Mouse (Mus musculus) erythroid progenitor cell, adult 5-6 weeks (primary cell): ENCODE results near the gene Ube2f. TPM values are rescaled to one million over a fixed set of nuclear protein-coding genes. Genes with fewer than 3 reads are reported as not detected.

Experiments
- ATAC-seq: replicated peaks from 2 replicates; pipeline ENCODE4 v1.8.0; 2016; ENCODE audit warnings: moderate number of reproducible peaks, mild to moderate bottlenecking, moderate TSS enrichment, inconsistent platforms; ENCODE audit not compliant: poor library complexity, low FRiP score, severe bottlenecking
- total RNA-seq, 2 experiments: library from RNA; stranded (forward) in 1 of 2; stranded (reverse) in 1 of 2; fragments of 150-400 nt in 1 of 2; fragments of 186-747, 209-891 nt in 1 of 2; gene quantifications; 2 replicates each; pipeline versions ENCODE4 v1.2.3 to v1.2.4; 2015 to 2017; ENCODE audit warnings: low replicate concordance in 2 of 2

Gene Ube2f
- total RNA-seq, 2 experiments from 2014 or later = 11.9 to 60.8 TPM

DNA sequence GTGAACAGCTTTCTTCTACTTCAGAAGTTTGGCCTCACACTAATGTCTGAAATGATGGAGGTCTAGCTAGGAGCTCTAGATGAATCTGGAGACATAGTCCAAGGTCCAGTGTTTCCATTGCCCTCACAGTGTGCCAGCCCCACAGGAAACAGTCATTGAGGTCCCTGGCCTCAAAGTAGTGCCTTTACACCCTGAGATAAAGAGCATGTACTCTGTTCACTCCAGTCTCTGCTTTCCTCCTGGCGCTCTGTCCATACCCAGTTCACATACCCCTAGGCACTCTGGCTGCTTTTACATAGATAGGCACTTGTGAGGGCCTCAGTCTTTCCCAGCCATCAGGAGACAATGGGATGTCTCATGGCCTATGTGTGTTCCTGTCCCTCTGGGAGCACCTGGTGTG lies 39.3 kb downstream of the Ube2f start:
- ATAC-seq = no peak

DNA sequence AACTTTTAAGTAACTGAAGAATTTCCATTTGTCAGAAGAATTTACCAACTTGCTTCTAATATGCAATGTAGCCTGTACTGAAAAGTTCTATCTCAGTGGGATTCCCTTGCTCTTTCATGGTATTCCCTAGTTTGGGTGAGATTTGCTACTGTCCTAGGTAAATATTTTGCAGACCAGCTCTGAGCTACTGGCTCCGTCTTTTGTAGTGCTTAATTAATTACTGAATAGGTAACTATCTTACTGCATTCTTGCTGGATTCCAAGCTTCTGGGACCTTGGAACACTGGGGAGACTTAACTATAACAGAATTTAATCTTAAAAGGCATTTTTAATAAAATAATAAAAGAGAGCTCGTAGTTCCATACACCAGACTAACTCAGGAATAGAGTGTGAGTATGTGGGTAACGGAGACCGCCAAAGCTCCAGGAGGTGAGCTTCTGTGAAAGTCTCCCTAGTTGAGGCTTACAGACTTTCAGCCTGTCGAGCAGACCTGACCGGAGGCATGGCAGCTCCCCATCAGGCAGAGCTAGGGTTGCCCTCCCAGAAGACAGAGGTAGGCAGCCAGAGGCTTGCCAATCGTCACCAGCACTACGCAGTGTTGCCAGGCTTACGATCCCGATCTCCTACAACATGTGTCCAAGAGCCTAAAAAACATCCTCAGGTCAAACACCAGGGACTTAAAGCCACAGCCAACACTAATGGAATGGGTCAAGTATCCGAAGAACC lies 42.2 kb downstream of the Ube2f start:
- no peak for ATAC-seq

DNA sequence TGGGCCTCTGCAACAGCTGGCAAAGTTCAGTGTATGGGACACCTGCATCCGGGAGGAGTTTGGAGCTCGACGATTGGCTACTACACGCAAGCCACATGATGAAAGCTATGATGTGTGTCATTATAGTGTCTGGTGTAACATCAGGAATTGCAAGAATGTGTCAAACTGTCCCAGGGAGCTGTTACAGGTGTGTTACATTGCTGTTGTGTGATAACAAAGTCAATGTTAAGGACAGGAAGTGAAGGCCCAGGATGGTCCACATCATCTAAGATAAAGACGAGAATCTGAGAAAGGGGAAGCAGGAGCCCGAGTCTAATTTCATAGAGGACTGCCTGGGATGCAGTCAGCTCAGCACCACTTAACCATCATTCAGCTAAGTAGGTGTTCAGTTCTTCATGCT lies 45.4 kb downstream of the Ube2f start:
- ATAC-seq = no peak

DNA sequence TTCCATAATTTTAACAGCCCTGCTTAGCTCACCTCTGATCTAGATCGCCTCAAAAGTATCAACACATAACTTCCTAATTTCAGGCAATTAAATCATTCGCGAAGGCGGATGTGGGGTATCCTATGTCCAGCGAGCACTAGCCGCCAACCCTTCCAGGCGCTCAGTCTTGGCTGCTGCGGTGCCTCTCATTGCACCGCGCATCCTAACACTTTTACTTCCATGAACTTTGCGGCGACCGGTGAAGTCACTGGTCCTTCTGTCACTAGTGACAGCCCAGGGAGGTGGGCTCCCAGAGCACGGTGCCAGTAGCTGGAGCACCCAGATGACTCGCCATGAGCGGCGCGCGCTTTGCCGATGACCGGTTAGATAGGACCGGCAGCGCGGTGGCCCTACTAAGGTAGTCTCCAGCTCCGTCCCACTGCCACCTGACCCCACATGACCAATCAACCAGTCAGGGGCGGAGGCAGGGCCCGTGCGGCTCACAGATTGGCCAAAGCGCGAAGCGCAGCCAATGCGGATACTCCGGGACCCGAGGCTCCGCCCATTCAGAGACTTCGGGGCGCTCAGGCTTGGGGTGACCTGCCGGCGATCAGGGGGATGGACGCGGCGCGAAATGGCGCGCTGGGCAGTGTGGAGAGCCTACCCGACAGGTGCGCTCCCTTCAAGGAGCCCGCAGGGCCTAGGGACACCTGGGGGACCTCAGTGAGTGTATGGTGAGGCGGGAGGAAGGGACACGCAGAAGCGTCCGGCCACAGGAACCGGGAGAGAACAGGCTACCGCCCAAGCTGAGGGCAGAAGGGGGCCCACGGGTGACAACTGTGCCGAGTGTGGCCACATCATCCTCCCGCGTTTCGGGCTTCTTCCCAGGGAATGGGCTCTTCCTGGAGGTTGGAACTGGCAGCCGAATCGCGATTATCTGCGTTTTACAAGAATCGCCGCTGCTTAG lies 48.0 kb downstream of the Ube2f start, which contains the start of gene Scly:
Scly (plus strand) TSS at position 540 of the 946 bp plus-strand sequence.
- peak; percentile 96 for ATAC-seq

DNA sequence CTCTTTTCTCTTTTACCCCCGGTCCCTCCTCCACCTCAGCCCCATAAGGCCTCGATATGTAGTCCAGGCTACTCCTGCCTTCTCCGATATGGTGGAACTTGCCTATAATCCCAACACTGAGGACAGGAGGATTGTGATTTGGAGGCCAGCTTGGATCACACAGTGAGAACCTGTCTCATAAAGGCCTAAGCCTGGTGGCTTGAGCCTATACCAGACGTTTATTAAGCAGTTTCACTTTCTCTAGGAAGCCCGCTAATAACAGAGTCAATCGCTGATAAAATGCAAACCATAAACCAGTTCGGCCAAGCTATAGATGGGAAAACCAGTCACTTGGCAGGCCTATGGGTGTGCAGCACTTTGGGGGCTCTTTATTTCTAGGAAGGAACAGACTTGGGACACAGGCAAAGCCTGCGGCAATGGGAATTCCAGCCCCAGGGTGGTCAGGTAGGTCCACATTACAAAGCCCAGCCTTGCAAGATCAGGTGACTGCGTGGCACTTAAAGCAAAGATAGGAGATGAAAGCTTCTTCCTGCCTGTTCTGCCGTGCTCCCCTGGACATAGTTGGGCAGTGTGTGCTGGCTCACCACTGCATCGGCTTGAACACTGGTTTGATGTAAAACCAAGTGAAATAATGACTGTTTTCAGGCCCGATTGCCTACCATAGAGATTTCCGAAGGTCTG lies 49.1 kb downstream of the Ube2f start:
- ATAC-seq = no peak

DNA sequence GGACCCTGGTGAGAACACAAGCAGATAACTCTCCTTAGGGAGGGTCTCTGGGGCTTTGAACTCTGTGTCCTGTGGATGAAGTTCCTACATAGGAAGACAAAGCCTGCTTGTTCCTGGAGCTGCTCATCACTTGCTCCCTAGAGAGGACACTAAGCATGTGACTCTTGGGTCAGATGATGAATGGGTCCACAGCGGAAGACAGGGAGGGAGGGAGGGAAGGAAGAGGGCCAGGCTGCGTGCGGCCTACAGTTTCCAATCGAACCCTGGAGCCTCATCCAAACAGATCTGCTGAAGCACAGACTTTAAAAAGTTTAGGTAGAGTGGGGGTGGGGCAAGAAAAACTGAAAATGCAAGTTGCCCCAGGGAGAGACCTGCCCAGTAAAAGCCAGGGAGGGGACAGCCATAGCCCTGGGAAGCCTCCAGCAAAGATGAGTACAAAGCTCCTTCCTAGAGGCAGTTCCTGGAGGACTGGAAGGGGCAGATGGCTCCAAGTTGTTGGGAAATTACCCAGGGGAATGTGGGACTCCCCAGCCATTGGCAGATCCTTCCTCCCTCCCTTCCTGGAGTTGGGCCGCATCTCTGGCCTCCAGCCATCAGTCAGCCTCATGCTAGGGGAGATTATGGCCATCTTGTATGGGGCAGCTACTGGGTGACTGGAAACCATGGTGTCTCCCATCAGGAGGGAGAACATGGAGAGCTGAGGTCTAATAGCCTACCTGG lies 49.8 kb downstream of the Ube2f start:
- peak; percentile 35 for ATAC-seq

DNA sequence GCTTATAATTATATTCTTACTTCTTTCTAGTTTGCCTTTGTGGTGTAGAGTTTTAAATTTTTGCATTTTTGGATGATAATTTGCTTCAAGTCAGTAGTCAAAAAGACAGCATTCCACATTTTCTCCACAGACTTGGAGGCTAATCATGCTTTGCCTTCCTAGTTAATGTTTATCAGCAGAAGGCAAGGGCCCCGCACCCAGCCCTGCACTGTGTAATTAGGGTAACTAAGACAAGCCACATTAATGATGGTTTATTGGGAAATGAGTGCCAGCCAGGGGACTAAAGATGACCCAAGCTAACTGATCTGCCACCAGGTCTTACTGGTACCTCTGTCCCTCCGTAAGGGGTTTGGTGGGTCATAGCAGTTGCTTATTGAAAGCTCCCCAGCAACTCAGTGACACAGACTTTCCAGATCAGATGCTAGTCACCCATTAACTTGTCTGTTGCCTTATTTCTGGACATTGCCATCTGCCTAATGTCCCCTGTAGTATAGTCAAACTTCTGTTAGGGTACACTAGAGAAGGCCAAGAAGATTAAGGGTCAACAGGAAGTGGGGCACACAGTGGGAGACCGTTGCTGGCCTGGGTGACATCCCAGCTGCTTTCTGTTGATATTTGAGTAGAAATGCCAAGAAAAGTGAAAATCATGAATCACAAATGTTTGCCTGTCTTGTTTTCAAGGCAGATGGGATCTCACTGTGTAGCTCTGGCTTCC lies 51.3 kb downstream of the Ube2f start:
- ATAC-seq = no peak

DNA sequence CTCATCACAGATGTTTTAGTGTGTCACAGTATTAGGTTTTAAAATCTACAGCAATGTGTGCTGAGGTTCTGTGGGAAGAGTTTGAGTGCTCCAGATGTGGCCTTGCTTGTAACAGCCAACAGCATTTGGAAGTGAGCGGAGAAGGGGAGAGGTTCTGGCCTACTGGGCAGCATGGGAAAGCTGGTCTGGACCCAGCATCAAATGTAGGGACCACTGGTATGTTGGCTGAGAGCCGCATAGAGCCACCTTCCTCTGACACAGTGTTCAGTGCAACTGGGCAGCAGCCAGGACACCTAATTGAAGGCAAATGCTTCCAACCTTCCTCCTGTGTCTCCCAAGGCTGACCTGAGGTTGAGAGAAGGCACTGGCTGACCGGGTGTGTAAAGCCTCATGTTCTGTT lies 51.9 kb downstream of the Ube2f start:
- ATAC-seq = no peak

DNA sequence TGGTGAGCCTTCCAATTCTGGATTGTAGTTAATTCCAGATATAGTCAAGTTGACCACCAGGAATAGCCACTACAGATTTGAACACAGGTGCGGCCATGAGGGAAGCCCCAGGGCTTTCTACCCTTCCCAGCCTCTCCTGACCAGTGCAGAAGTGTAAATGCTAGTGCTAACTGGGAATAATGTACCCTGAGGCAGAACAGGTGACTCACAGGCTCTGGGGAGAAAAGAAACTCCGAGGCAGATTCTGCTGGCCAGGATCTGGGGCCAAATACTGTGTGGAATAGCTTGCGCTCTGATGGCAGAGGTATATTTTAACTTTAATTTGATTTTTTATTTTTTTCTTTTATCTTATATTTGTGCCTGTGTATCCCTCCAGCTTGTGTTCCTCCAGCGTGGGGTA lies 54.5 kb downstream of the Ube2f start:
- no peak for ATAC-seq

DNA sequence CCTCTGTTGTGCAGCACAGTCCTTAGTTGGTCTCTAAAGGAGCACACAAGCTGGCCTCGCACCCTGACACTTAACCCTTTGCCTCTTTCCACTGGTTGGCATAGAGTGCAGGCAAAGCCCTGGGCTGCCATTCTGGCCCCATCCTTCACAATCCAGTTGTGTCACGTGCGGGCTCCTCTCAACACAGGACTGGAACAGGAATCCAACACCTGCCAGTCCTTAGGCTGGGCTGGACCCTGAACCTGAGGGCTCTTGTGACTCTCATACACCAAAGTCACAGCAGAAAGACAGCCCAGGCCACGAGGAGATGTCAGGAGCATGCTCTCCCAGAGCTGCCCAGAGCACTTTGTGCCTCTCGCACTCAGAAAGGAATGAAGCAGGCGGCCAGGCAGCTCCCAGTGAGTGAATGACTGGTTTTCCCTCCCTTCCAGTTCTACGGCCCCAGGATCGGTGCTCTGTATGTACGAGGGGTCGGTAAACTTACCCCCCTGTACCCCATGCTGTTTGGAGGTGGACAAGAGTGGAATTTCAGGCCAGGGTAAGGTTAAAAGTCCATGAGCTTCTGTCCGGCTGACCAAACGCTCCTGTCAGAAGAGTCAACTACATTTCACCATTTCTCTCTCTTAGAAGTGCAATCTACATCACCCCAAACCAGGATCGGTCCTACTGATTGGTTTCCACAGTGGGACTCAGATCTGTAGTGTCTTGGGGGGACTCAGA lies 59.4 kb downstream of the Ube2f start:
- ATAC-seq = no peak

DNA sequence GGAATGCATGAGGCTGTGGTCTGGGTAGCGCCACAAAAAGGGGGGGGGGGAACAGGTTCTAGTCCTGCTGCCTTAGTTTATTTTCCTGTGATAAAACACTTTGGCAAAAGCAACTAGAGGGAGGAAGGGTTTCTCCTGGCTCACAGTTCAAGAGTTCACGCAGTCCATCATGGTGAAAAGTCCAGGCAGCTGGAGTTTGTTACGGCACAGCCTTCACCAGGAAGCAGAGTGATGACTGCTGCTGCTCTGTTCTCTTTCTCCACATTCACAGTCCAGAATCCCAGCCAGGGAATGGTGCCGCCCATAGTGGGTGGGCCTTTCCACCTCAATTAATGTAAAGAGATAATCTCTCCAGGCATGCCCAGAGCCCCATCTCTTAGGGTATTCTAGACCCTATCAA lies 62.2 kb downstream of the Ube2f start:
- ATAC-seq = no peak

DNA sequence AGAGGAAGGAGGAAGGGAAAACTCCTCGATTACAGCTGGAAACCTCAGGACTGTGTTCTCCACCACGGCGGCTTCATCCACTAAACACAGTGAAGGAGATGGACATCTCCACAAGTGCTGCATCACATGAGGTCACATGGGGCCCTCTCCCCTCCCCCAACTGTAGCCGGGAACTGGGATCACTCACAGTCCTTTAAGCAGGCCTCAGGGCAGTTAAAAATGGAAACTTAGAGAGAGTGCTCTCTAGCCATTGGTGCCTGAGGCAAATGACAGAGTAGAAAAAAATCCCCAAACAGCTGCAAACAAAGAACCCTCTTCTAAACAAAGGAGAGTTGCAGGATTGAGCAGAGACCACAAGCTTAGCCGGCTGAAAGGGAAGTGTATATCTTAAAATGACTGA lies 63.1 kb downstream of the Ube2f start:
- ATAC-seq = no peak

DNA sequence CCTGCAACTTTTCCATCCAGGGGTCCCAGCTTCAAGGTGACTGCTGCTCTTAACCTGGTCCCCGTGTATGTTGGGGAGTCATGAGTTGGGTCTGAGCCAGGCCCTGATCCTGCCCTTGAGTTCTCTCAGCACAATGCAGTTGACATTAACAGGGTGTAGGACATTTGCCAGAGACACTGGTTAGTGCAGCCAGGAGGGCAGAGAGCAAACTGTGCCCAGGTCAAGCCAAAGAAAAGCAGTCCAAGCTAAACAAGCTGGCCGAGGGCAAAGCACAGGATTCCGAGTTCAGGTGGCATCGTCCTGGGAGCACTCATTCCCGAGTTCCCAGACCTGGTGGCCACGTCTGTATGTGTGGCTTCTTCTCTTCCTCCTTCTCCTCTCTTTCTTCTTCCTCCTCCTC lies 67.6 kb downstream of the Ube2f start:
- ATAC-seq = no peak

DNA sequence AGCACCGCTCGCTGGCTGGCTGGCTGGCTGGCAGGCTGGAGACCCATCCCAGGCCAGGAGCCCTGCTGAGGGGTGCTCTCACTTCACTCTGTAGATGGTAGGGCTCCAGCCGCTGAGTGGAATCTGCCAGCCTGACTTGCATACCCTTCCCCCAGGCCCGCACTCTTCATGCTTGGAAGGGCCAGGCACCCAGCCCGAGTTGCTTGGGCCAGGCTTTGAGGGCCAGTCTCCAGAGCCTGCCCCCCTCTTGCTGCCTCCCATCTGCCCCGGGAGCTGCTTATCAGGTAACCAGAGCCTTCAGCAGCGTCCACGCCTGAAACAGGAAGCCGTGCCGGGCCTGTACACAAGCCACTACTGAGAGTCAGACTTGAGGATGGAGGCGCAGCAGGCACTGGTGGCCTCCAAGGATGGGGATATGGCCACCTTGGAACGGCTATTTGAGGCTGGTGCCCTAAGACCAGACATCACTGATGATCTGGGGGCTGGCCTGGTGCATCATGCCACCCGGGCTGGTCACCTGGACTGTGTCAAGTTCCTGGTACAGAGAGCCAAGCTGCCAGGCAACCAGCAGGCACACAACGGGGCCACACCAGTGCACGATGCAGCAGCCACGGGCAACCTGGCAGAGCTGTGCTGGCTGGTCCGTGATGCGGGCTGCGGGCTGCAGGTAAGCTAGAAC lies 71.8 kb downstream of the Ube2f start, which contains the start of gene Espnl:
Espnl (plus strand) TSS at position 316 of the 679 bp plus-strand sequence.
- ATAC-seq = 0 out of 2 replicates have a peak, but pooled peaks have one; percentile 6

DNA sequence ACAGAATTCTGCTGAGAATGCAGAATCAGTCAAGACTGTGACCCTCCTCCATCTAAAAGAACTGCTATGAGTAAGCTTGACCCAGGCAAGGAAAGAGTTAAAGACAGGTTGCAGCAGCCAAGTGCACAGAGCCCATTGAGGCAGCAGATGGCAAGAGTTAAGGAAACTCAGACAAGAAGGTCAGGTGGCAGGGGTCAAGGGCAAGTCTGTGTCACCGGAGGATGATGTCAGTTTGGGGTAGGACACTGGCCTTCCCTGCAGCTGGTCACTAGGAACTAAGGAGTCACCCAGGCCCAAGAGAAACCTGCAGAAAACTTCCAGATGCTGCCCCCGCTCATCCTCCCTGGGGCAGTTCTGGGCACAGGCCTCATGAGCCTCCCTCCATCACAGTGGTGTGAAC lies 74.5 kb downstream of the Ube2f start:
- no peak for ATAC-seq

DNA sequence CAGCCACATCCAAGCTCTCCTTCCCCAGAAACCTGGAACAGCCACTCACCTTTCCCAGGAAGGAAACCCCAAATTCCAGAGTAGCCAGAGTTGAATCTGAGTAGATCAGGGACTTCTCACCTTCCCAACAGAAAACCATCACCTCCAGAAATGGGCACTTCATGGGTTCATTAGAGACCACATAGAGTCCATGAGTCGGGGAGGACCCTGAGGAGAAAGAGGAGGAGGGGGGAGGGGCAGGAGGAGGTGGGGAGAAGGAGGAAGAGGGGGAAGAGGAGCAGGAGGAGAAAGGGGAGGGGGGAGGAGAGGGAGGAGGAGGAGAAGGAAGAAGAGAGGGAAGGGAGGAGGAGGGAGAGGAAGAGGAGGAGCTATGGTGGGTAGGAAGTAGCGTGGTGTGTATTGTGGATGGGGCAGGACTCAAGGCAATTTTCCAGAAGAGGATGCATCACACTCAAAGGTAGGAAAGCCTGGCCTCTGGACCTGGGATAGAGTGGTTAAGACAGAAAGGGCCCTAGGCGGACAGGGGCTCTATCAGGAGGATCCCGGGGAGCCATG lies 75.5 kb downstream of the Ube2f start:
- no peak for ATAC-seq

DNA sequence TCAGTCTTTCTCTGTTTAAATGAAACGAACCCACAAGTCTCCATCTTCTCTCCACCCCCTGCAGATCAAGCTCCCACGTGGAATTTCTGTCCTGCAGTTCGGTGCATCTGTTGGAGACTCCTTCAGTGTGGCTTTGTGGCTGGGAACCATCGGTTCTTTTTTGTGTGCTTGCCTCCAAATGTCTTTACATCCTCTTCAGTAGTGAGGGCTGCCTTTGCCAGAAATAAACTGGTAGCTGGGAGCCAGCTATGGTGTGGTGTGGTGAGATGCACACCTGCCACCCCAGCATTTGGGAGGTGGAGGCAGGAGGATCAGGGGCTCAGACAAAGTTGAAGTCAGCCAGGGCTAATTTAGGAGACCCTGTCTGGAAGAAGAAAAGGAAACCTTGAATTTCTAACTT lies 82.0 kb downstream of the Ube2f start:
- ATAC-seq = no peak

DNA sequence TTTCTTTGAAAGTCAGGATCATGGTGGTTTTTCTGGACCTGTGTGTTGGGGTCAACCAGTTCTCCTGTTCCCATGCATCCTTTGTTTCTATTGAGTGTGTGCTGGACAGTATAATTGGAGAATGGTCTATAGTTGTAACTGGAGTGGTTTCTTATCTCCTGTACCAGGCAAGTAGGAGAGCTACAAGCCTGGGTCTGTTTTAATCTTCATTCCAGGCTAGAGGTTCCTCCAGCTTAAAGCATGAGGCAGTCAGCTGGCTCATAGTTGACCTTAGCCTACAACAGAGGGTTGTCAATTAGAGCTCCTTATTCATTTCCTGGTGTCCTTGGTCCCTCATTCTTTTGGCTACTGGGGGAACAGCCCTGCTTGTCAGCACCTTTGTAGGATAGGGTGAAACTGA lies 83.5 kb downstream of the Ube2f start:
- no peak for ATAC-seq
